Mouse (Mus musculus) adrenal gland, postnatal 4 days (tissue): ENCODE results near the gene Gps1. TPM values are rescaled to one million over a fixed set of nuclear protein-coding genes. Genes with fewer than 3 reads are reported as not detected.
"Not testable (repeated sequence)": the region's sequence is repeated elsewhere in the genome, so short reads cannot be mapped to it uniquely, and the experiment has no call there.

Experiments
- DNase-seq, 2 experiments: peaks; one replicate each; pipeline ENCODE4 v3.0.0; 2021 to 2022; ENCODE audit warnings: low spot score in 2 of 2, mixed read lengths in 2 of 2
- total RNA-seq, 2 experiments: library from RNA; stranded (reverse); gene quantifications; 2 replicates each; pipeline ENCODE4 v1.2.3; 2021

Gene Gps1
- total RNA-seq, 2 experiments from 2014 or later = 109 to 111 TPM

DNA sequence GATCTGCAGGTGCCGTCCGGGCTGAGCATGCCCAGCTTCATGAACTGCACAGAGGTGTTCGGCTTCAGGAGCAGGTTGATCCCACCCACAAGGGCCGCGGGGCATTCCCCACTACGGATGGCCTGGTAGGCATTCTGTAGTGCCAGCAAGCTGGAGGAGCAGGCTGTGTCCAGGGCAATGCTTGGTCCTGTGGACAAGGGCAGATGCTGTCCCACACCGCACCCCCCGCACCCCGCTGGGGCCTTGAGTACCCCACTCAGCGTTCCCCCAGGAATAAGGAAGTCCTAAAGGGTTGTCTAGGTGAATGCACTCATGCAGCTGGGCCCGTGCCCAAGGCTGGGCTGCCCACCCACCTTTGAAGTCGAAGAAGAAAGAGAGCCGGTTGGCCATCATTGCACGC, 36.5 kb downstream of the Gps1 start:
- no peak for DNase-seq

DNA sequence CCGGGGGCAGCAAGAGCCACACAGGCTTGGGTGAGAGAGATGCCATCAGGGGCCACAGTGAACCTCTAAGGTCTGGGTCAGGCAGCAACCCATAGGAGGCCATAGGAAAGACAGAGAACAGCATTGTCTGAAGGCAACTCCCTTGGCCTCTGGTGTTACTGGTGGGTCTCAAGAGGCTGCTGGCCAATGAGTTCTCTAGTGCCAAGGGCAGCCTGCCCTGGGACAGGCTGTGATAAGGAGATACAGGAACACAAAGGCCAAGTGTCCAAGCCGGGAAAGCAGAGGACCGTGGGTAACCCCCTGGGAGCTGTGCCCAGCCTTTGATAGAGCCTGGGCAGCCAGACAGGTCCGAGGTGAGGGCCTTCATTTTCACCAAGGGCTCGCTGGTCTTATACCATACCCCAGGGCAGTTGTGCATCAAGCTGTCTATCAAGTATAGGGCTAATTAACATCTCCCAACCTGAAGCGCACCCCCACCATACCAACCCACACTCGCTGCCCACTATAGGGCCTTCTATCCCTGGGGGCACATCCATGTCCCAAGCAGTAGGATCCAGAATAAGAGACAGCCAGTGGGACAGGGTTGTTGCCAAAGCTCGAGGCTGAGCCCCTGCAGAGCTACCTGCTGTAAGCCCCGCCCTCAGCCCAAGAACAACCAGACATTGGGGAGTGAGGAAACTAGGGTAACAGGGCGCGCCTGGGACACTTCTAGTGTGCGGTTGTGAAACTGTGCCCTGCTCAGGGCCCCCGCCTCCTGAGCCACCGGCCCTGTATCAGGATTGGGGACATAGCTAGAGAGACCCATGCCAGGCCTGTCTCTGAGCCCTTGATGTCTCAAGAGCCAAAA, 37.2 kb downstream of the Gps1 start:
- no peak for DNase-seq

- DNase-seq = no peak
Measured at GRCm38 (mm10) chr11:120822321-120822720, 38.2 kb downstream of the Gps1 start.

DNA sequence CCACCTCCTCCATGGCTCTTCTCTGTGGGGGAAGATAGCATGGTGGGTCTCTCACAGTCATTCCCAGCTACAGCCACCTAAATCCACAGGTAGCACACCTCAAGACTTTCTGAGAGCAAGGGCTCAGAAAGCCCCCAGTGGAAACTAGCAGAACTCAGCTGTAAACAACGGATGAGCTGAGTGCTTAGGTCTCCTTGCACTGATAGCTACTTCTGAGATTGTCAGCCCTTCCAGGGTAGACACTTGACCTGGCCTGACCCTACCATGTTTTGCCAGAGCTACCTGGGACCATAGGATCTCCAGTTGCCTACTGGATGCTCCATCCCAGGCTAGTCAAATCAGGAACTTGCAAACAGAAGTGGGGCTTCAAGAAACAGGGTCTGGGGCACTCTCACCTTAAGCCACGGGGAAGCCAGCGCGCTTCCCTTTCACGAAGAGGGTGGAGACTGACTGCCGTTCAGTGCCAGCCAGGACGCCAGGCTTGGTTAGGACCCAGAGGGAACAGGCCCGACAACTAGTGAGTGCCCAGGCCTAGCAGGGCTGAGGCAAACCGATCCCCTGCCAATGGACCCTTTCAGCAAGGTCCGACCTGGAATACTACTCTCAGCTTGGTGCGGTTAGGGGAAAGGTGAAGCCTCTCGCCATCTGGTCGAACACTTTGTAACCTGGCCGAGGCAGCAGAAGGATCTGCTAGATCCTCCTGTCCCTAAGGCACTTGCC, 38.9 kb downstream of the Gps1 start:
- DNase-seq = no peak

- peak in 1 of 2 experiments; percentile 35 for DNase-seq
Measured at GRCm38 (mm10) chr11:120823551-120823947, 39.5 kb downstream of the Gps1 start.

DNA sequence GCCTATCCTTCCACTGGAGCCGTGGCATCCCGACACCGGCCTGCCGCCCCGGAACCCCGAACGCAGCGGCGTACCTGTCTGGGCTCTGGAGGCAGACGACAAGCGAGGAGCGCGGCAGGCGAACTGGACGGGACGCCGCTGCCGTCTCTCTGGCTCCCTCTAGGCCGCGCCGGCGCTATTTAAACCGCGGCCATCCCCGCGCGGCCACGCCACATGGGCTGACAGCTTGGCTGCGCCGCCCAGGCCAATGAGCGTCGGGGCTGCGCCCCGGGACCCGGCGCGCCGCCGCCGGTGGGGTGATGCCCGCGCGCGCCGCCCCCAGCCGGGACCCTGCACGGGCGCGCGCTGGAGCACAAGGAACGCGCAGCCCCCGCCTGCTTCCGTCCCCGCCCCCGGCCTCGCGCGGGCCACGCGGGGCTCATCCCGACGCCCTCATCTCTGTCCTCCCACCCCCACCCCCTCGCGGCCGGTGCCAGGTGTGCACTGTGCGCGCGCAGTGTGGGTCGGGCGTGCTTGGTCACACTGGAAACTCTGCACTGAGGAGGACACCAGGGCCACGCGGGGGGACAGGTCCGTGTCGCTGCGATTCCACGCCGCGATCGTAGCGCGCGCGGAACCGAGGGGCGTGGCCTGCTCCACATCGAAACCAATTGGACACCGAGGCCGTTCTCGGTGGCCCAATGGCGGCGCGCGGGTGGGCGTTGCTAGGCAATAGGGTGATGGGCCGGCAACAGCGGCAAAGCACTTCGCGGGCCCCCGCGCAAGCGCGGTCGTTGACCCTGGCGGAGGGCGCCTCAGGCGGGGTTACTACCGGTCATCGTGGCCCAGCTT, 40.1 kb downstream of the Gps1 start, which contains the start of gene Fasn:
Gene Fasn (minus strand): TSS at position 592 of the 831 bp plus-strand sequence.
- peak; percentile 93 to 96 for DNase-seq

DNA sequence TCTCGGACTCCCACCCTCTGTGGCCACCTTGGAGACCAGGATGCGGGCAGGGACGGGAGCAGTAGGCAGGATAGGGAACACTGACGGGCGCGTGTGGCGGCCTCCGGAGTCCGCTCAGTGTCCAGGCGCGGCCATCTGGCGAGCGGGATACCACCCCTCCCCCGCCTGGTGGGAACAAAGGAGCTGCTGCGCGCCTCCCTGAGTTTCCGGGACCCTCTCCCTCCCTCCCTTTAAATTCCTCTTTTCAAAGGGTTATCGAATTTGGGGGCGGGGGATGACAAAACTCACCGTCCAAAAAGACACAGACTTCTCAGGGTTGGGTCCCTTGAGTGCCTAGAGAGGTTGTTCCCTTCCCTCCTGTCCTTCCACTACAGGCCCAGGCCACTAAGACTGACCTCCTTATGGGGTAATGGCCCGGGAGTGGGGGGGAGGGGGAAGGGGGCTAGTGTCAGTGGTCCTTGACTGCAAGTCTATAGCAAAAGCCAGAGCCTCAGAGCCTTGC, 40.8 kb downstream of the Gps1 start:
- no peak for DNase-seq

GRCm38 (mm10) chr11:120825289-120825863, 41.3 kb downstream of the Gps1 start:
- no peak for DNase-seq

GRCm38 (mm10) chr11:120826016-120826953, 42.2 kb downstream of the Gps1 start:
- DNase-seq = no peak

- DNase-seq = no peak
Measured at GRCm38 (mm10) chr11:120828416-120828815, 44.3 kb downstream of the Gps1 start.

DNA sequence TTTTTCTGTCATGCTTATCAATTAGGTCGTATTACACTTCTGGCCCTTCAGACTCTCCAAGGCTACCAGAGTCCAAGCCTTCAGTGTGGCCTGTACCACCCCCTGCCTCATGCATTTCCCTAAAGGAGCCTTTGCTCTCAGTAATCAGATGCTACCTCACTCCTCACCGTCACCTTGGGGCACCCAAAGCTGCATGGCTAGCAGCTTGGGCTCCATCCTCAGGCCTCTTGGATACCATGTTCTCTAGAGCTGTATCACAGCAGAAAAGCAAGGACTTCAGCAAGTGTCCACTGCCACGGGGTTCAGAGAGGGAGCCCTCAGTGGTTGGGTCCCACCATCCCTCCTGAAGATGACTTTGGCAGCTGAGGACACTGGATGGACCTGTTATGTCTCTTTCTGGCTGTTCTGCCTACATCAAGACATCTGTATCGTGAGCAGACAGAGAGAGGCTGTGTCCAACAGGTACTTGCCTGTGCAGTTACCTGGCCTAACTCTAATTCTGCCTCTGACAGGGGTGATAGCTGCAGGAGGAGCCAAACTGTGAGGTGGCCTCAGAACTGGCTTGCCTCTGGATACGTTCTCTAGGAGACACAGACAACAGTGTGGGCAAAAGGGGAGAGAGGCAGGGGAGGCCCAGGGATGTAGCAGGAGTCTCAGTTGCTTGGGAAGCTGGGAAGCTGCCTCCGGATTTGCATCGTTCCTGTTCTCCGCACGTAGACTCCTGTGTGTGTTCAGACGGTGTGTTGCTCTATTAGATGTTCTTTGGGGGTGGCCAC, 45.9 kb downstream of the Gps1 start:
- DNase-seq = no peak

GRCm38 (mm10) chr11:120830686-120831085, 46.6 kb downstream of the Gps1 start:
- DNase-seq = no peak

GRCm38 (mm10) chr11:120831659-120832440, 47.8 kb downstream of the Gps1 start:
- DNase-seq = no peak

DNA sequence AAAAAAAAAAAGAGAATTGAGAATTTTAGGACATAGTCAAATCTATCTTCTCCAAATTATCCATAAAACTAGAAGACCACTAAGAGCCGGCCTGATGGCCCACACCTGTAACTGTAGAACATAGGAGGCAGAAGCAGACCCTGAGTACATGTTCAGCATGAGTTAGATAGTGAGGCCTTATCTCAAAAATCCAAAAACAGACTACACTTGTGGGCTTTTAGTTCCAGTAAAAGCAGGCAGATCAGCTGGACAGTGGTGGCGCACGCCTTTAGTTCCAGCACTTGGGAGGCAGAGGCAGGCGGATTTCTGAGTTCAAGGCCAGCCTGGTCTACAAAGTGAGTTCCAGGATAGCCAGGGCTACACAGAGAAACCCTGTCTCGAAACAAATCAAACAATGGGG, 48.9 kb downstream of the Gps1 start:
- DNase-seq = not testable (repeated sequence)

DNA sequence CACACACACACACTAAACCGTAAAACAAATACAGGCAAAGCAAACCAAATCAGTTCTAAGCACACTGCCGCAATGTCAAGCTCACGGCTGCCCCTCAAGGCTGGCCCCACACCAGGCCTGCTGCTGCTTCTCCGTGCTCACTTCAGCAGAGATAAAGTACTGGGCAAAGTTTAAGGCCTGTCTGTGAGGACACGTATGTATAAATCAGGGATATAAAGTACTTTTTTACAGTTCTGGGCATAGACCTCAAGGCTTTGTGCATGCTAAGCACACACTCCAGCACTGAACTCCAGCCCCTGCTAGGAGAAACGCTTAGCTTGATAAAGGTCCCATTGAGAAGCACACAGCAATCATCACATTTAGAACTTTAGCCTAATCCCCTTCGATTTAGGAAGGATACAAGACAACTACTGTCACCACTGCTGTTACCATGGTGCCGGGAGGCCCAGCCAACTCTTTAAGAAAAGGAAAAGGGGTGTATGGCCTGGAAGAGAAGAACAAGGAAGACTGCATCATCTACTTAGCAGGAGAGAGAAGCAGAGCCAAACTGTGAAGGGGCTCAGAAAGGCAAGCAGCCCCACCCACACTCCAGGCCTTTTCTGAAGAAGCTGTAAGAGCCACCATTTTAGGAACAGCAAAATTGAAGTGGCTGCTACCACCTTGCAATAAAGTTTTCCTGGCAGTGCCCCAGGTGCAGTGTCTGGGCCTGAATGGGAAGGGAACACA, 49.6 kb downstream of the Gps1 start:
- DNase-seq = no peak
